Mouse (Mus musculus) layer of hippocampus, adult 9-11 months (tissue): ENCODE measurements at regions not wholly inside any gene's neighbourhood (a gene's known extent, or its start where the extent isn't known, plus 50 kb on each side); places are given as distances from the start of the nearest gene placed in this dataset.

Experiments used
- DNase-seq: peaks from one replicate; pipeline ENCODE4 v3.0.0; 2022

DNA sequence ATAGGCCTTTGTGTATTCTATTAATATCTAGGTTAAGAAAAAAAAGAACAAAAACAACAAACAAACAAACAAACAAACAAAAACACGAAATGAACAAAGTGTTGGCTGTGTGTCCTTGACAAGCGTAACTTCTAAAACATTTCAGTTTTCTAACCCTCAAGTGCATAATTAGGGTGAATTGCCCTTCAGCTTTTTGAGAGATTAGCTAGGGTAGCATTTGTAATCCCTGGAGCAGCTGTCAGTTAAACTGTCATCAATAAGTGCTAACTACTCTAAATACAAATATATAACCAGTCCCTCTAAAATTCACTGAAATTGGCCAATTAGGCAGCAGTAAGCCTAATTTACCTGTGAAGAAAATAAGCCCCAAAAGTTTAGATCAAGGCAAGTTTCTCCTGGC, 467.6 kb downstream of the Gabrg2 start:
- DNase-seq, result no peak

DNA sequence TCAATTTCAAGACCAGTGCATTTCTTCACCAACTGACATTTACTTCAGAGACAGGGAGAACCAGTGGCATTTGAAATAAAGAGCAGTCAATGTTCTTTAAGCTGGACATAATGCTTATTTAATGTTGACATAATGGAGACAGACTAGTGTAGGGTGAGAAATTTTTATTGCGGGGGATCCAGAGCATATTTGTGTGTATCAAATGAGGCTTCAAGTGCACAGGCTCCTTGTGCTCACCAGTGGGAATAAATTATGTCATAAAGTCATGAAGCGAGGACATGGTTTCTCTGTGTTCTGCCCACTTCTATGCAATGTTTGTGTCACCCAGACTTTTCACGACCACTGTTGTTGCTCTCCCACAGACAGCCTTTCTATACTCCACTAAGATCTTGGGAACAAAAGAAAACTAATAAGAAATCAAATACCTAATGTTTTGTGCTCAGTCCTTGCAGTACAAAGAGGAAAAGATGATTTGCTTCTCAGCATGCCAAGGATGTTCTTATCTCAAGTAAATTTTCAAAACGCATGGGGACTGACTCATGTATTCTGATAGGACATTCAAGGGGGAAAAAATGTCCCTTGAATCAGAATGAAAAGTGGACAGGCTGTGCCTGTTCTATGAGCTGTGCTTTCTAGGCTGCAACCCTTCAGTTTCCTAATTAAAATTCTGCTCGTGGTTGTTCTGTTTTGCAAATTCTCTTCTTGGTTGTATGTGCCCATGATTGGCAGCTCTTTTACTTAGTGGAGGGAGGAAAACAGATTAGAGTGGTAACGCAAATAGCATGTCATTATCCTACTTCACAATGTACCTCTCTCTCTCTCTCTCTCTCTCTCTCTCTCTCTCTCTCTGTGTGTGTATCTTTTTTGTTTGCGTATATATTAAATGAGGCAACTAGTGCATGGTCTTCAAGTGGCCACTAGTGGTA, 468.4 kb downstream of the Gabrg2 start:
- DNase-seq, result peak; percentile 4

DNA sequence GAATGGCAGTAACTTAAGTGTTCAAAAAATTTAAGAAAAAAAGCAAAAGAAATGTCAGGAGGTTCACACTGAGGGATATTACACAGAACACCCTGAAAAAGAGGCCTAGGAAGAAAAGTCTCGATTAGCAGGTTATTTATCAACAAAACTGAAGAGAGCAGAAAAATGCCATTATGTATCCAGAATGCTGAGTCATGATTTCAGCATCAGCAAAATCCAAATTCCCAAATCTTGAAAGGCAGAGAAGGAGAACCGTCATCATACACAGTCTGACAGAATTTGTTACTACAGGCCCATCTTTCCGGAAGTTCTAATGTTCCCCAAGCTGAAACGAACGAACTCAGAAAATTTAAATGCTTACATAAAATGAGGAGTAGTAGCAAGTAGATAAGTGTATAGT, 475.7 kb downstream of the Gabrg2 start:
- no peak for DNase-seq

DNA sequence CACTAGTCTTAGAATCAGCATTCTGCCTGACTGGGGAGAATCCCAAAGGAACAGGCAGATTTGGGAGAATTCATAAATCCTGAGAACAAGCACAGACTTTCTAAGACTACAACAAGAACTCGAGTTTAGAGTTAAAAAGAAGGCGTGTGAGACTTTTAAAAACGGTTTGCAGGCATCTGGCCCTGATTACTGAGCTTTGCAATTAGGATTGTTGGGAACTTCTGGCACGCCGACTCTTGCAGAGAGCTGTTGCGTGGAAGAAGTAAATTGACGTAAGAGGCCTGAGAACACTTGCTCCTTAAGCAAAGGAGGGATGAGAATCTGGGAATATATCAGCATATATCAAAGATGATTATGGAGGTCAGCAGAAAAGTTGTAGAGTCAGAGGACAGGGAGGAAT, 507.4 kb downstream of the Gabrg2 start:
- peak; percentile 71 for DNase-seq

DNA sequence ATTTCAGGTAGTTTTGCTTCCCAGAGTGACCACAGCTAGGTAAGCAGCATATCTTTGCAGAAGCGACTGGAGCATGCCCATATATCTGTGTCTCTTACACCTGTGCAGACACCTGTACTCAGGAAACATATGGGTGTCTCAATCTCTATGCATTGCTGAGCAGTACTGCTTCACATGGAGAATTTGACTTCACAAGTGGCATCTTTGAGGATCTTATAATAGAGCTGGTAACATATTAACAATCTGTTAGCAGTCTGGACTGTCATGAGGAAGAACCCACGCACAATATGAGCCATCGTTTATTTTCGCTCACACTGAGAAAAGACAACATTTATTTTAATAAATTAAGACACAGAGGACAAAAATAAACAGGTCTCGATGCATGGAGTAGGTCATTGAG, 508.7 kb downstream of the Gabrg2 start:
- DNase-seq, result peak; percentile 78

DNA sequence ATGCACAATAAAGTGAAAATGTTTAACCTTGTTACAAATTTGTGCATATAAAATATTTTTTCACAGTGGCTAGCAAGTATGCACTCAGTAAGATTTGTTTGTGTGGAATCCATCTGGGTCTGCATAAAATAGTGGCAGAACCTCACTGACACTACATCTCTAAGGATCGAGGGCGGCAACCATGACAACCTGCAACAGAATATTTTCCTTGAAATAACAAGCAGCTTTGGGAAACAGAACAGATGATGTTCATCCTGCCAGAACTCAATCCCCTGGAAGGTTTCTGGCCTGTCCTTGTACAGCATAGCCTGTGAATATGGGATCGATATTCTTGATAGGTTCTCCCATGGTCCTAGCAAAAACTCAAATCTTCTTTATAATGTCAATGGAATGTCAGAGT, 509.4 kb downstream of the Gabrg2 start:
- peak; percentile 84 for DNase-seq

DNA sequence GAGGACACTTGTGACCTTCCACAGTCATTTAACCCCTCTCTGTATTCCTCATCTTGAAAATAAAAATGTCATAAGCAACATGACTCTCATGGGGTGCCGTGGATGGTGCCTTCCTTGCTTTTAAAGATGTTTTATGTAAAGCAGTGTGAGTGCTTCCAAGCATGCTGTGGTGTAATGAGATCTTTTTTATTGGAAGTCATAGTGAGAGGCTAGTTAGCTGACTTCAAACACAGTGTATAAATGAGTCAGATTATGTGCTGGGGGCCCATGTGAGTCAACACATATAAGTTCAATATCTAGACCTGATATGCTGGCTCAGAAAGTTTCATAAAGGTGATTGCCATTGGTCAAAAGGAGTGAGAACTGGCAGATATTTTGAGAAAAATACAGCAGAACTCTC, 516.8 kb downstream of the Gabrg2 start:
- no peak for DNase-seq

DNA sequence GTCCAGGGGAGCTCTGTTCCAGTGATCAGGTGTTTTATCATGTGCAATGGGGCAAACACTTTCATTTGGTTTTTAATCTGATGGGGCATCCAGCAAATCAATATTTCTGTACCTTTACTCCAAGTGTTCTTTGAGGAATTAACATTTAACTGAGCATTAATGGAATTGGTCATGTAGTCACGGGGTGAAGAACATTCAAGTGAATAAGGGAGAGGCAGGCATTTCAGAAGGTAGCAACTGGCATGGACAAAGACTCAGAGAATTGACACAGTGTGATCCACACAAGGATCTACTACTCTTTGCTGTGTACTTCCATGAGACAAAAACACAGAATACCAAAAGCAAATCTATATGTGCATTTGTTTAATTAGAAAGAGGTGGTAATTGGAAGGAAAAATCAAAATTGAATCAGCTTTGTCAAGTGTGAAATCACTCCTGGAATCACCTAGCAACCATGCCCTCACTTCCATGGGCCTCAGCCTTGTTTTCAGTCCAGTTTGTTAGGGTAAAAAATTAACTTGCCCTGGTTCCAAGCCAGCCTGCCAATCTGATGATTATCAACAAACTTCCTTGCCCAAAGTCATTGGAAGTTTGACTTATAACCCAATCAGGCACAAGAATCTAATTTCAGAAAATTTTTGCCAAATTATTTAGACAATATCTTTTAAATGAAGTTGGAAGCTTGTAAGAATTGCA, 529.6 kb downstream of the Gabrg2 start:
- no peak for DNase-seq

DNA sequence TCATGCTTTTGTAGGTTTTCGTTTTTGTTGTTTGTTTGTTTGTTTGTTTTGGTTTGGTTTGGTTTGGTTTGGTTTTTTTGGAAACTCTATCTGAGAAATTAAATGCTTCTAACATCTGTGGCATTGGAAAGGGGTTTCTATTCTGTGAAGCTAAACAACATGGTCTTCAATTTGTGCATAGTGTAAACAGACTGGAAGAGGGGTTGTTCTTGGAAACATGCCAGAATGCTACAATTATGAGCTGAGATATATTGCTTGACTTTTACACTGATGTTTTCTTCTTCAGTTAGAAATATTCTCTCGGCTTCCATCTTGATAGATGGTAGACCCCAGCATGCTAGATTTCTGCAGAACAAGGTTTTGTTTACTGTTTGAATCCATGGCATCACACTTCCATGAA, 533.3 kb downstream of the Gabrg2 start:
- DNase-seq, result no peak

DNA sequence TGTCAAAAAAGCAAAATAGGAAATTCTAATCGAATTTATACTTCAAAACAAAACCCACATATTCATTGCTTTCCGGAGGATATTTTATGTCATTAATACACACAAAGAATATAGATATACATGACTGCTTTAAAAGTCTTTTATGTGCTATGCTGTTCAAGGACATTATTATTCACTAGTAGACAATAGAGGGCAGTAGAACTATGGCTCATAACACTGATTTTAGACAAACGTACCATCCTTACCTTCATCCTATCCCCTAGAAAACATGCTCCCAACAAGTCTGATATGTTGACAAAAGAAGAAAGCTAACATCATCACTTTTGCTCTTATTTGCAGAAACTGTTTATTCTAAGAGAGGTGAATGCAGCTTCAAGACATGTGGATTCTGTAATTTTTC, 566.8 kb downstream of the Gabrg2 start:
- no peak for DNase-seq

DNA sequence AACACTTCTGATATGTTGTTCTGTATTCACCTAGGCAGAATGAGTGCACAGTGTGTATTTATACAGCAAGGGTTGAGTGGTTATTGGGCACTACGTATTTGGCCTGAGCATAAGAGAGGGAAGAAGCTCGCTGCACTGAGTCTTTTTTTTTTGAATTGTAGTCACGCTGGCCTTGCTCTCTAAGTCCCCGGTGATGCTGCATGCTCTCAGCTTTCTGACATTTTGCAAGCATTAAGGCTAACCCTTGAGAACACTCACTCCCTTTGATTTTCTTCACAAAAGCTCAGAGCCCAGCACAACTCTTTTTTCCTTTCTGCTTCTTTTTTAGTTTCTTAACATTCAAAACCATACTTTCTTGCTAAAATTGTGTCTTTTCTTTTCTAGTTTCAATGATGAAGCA, 575.1 kb downstream of the Gabrg2 start:
- DNase-seq, result no peak
